Mouse (Mus musculus) right cerebral cortex, postnatal 4 days (tissue): ENCODE results near the gene Gpatch8.
A peak's percentile ranks its signal among the peaks of the same experiment; 100 is the strongest.

Experiments used
- DNase-seq: peaks from one replicate; pipeline ENCODE4 v3.0.0-alpha.2; 2022

The Gpatch8 gene

DNA sequence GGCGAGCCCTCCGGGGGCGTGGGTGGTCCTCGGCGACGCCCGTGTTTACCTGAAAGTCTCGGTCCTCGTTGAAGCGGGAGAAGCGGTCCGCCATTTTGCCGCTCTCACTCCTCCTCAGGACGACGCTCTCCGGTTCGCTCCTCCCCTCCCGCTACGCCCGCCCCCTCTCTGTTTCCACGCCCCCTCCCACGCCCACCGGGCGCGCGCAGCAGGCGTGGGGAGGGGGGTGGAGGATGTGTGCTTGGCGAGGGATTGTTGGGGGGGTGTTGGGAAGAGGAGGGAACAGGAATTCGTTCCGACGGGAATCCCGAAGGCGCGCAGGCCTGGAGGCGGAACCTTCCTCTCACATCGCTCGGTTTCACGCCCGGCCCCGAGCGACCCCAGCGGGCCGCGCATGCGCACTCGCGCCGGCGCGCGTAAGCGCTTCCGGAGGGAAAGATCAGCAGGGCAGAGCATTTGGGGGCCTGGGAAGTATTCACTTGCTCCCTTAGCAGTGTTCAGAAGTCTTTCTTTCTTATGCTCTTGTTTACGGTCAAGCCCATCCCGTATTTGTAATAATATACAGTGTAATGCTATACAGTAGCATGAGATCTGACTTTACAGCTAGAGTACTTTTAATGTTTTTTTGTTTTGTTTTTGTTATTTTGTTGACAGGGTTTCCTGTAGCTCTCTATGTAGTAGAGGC, at the start of gene Gpatch8:
Gene Gpatch8, minus strand, starts transcription at position 362 of the 685 bp plus-strand sequence.
- peak; percentile 92 for DNase-seq

DNA sequence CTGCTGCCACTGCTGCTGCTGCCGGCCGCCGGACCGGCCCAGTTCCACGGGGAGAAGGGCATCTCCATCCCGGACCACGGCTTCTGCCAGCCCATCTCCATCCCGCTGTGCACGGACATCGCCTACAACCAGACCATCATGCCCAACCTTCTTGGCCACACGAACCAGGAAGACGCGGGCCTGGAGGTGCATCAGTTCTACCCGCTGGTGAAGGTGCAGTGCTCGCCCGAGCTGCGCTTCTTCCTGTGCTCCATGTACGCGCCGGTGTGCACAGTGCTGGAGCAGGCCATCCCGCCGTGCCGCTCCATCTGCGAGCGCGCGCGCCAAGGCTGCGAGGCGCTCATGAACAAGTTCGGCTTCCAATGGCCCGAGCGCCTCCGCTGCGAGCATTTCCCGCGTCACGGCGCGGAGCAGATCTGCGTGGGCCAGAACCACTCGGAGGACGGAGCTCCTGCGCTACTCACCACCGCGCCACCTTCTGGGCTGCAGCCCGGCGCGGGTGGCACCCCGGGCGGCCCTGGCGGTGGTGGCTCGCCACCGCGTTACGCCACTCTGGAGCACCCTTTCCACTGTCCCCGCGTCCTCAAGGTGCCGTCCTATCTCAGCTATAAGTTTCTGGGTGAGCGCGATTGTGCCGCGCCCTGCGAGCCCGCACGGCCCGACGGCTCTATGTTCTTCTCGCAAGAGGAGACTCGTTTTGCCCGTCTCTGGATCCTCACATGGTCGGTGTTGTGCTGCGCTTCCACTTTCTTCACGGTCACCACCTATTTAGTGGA, 48.8 kb upstream of the Gpatch8 start:
- peak; percentile 37 for DNase-seq

DNA sequence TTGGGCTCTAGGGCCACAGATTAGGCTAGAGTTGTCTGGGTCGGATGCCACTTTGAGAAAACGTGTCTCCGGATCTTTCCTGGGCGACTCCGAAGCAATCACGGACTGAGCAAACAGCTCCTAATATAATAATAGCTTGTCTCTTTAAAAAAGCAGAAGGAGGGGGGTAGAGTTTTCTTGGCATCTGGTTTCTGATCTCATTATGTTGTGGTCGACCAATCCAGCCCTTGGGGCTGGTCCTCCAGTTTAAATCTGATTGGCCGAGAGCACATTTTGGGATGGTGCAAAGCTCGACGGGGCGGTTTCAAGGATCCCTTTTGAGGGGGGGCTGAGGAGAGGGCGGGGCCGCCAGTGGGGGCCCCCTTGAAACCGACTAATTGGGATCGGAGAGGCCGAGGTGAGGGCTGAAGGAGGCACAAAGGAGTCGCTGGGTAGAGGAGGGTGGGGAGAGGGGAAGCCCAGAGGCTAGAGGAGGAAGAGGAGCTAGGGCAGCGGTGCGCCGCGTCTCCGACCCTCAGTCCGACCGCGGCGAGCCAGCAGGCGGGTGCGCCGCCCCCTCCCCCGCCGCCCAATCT, 47.9 kb upstream of the Gpatch8 start, which contains the start of gene Fzd2:
Gene Fzd2, plus strand, starts transcription at position 387 of the 575 bp plus-strand sequence.
- DNase-seq, result peak; percentile 74

DNA sequence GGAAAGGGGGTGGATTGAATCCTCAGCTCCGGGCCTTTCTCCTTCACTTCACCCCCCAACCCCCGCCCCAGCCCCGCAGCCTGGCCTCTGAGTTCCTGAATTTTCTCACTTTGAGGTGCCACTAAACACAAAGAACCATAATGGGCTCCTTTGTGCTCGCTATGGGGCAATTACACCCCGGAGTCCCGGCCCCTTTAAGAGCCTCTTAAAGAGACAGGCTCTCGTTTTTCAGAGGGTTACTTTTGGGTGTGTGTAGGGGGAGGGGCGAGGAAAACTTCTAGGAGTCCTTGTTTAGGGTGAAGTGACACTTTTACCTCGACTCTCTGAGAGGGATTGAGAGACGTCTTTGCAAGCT, 47.3 kb upstream of the Gpatch8 start:
- no peak for DNase-seq

DNA sequence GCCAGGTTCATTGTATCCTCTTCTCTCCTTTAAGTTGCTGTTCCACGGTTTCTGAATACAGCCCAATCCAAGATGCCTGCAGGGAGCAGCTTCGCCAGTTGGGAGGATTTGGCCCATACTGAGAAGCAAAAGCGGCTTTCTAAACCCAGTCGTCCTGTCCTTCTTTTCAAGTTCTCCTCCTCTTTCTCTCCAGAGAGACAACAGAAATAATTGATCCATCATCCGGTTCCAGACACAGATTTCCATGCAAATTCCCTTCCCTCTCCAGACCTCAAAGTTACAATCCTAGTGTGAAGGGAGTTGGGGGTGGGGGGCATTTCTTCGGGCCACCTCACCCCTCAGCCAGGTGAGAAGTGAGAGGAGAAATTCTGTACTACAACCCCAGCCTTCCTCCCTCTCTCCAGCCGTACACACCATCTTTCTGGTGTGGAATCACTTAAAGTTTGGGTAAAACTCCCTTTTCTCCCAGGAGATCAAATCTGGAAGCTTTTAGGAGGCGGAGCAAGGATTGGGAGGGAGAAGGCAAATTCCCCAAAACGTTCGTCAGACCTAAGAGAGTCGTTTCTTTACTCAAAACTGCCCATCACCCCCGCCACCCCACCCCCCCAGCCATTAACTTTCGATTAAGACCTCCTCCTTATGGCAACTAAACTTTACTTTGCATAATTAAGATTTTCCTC, 46.8 kb upstream of the Gpatch8 start:
- DNase-seq, result no peak

DNA sequence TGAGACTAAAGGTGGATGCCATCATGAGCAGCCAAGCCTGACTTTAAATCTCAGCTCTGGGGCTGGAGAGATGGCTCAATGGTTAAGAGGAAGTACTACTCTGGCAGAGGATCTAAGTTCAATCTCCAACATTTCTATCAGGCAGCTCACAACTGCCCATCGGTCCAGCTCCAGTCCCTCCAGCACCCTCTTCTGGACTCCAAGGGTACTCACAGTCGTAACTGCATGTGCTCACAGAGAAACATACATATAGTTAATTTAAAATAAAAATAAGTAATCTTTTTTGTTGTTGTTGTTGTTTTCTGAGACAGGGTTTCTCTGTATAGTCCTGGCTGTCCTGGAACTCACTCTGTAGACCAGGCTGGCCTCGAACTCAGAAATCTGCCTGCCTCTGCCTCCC, 43.7 kb upstream of the Gpatch8 start:
- no peak for DNase-seq

DNA sequence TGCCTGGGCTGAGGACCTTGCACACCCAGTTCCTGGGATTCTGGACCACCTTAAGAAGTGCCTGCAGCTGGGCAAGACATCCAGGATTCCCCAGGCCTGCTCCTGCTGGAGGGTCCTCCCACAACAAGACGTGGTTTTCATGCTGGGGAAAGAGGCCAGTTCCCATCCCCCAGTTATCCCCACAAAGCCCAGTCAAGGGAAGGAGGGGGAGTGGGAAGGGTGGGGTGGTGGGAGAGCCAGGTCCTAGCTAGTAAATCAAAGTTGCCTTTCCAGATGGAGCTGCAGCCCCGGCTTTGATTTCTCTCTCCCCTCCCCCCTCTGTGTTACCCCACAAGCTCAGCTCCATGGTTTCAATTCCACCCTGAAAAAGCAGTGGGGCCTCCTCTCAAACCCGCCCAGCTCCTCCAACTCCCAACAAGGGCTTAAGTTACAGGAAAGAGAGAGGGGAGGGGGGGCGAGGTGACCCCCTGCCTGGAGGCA, 39.2 kb upstream of the Gpatch8 start:
- DNase-seq, result no peak

DNA sequence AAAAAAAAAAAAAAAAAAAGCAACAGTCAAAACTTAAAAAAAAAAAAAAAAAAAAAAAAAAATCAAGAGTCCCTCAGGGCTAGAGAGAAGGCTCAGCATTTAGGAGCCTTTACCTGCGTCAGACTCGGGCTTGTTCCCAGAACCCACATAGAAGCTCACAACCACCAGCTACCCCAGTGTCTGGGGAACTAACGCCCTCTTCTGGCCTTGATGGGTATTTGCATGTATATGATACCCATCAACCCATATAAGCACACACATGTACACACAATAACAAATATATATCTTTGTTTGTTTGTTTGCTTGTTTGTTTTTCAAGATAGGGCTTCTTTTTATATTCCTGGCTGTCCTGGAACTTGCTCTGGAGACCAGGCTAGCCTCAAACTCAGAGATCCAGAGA, 31.4 kb upstream of the Gpatch8 start:
- no peak for DNase-seq

DNA sequence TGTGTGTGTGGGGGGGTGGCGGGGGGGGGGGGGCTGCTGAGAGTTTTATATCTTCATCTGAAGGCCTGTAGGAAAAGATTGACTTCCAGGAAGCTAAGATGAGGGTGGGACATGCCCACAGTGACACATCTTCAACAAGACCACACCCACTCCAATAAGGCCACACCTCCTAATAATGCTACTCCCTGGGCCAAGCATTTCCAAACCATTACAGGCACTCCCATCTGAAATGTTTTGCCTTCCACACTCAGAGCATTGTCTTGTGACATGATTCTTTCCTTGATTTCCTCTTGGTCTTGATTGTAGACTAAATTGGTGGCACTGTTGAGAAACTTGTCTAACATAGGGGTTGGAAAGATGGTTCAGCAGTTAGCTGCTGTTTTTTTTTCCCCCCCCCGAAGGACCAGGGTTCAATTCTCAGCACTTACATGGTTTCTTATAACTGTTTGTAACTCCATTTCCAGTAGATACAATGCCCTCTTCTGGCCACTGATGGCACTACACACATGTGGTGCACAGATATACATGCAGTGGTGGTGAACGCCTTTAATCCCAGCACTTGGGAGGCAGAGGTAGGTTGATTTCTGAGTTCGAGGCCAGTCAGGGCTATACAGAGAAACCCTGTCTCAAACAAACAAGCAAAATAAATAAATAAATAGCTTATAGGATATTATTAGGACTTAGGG, 30.4 kb upstream of the Gpatch8 start:
- DNase-seq, result no peak

DNA sequence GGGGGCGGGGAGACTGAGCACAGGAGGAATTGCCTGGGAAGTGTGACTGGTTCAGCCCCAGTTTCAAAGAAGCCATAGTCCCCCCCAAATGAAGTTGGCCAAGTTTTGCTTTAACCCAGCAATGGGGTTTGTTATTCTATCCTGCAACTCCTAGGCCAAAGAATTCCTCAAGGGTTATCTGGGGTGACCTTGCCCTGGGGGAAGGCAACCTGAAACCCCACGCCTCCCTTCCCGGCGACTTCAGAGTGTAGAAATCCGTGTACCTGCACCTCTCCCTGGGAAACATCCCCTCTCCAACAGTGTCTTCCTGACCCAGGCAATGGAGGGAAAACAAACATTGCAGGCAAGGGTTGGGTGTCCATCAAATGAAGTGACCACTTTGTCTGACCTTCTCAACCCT, 26.5 kb upstream of the Gpatch8 start:
- DNase-seq, result no peak

DNA sequence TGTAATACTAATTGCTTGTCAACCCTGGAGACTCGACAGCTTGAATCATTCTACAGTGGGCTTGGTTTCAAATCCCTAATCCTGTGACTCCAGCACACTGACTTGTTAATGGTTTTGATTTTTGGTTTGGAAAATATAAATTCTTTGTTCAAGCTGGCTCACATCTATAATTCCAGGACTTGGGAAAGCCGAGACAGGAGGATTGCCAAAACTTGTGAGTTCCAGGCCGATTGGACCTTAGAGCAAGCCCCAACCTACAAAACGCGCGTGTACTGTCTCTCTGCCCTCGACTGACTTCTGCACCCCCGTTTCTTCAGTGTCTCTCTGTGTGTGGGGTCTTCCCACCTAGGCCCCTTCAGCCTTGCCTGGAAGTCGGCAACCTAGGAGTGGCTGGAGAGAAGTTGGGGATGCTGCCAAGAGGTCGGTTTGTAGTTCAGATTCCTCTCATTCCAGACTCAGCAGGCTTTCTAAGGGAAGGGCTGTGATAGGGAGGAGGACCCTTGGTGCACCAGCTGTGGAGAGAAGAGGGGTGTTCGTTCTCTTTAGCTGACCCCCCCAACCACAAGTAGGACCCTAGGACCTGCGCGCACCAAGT, 25.9 kb upstream of the Gpatch8 start:
- no peak for DNase-seq

DNA sequence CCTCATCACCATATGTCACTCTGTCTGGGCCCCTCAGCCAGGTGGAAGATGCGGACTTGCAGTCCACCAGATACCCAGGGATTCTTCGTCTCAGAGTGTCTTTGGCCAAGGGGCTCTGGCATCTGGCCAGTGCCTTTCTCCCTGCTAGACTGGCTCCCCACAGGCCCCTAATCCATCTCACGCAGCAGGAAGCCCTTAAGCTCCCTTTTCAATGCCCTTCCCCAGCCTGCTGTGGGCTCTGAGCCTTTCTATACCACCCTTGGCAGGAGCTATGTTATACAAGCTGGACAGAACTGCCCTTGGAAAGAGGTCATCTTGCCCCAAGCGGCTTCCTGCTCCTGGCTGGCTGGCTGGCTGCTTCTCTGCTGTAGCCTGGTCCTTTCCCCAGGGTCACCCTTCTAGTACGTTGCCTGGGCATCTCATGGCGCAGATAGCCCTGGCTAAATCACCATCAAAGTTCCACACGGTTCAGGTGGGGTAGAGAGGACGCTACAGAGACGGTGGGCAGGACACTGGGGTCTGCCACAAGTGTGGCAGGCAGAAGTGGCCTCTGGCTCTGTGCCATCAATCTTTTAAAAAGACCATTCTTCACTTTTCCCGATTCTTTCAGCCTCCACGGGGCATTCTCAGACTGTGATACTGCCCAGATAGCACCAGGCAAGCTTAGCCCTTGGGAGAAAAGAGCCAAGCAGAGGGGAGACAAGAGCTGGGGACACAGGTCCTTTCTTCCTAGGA, 25.3 kb upstream of the Gpatch8 start:
- DNase-seq, result no peak

DNA sequence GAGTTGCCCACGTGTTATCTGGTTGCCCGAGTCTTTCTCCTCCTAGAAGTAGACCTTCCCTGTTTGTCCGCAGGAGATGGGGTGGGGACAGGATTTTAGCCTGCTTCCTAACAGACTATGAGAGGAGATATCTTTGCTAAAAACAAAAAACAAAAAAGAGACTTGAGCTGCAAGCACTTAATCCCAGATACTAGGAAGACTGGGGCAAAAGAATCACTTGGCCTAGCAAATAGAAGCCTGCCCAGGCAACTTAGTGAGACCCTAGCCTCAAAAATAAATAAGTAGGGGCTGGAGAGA, 23.8 kb upstream of the Gpatch8 start:
- no peak for DNase-seq

DNA sequence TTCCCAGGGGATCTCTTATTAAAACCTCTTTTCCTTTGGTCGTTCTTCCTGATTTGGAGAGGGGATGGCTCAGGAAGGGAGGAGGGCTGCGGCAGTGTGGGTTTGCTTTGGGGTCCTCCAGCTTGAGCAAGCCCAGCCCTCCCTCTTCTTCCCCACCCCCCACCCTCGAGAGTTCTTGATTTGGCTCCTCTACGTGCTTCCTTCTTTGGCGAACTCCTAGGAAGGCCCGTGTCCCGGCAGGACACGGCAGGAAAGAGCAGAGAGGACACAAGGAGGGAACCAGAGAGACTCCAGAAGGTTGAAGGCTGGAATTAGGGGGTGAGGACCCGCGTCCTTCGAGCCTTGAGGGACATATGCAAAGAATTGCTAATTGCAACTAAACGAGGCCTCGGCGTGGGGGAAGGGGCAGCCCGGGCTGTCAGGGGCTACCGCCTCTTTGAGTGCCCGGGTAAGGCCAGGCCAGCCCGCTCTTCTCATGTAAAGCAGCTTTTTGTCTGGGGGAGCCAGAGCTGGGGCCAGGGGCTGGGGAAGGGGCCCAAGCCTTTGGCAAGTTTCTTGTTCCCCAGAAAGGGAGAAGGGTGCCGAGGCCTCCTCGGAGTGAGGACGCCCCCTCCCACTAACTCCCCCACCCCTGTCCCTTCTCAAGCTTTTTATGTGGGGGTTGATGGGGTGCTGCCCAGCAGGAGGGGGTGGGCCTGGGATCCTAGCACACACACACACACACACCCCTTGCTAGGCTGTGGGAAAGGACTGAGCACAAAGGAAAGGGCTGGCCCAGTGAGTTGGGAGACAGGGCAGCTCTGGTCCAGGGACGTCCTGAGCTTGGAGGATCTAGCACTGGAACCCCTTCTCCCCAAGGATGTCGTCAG, 23.2 kb upstream of the Gpatch8 start, which contains the start of gene Gm11627:
Gene Gm11627, minus strand, starts transcription at position 297 of the 869 bp plus-strand sequence.
- DNase-seq, result peak; percentile 40

DNA sequence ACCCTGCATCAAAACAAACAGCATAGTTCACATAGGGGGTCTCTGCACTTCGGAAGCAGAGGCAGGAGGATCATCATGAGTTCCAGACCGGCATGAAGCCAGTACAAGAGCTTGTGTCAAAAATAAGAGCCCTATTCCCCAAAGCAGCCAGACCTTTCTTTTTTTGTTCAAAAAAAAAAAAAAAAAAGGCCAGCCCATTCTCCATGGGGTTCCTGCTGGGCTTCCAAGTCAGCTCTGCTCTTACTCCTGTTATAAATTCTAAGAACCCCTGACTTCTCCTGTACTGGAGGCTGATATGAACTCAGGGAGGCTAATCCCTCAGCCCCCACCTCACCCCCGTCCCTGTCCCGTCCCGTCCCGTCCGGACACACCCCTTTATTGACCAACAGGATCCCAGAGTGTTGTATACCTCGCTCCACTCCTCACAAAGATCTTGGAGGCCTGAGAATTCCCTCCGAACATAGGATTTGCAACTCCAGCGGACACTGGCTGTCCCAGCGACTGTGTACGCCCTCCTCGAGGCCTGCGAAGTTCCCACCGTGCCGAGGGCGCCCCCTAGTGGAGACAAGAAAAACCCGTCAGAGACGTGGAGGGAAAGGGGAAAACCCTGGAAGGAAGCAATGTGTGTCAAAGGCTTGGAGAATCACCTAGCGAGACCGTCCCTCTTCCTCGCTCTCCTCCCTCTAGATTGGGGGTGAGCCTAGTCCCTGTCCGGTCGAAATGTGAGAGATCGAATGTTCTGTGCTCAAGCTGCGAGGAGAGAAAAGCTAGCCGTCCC, 22.3 kb upstream of the Gpatch8 start:
- DNase-seq, result peak; percentile 79

DNA sequence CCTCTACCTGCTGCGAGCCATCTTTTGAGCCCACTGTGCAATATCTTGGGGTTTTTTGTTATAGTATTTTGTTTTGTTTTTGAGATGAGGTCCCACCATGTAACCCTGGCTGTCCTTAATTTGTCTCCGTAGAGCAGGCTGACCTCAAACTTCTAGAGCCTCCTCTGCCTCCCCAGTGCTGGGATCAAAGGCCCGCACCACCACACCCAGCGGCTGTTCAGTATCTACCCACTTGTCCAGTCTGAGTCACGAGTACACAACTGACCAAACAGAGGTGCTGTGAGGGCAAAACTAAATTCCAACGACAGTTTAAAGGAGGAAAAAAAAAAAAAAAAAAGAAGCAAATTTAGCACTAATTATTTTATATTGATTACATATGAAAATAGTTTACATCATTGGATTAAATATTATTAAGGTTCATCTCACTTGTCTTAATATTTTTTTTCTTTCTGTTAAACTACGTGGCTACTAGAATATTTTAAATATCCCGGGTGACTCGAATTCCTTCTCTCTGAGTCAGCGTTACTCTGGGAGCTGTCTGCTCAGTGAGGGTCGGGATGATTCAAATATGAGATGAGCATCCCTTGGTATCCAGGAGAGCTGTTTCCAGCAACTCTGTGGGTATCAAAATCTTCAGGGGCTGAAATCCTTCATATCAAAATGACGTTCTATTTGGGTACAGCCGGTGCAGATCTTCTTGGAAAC, 20.0 kb upstream of the Gpatch8 start:
- DNase-seq, result no peak

DNA sequence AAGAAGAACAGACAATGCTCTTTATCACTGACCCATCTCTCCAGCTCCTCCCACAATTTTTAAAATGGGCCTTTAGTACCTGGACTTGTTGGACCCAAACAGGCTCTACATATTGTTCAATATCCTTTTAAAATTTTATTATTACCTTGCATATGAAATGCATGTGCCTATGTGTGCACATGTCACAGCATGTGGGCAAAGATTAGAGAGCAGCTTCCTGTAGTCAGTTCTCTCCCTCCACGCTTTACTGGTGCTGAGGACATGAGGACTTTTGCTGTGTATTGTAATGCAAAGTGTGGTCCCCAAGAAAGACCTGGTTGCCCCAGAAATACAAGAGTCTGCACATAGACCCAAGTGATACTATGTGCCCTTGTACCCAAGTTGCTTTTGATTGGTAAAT, 18.8 kb upstream of the Gpatch8 start:
- no peak for DNase-seq

DNA sequence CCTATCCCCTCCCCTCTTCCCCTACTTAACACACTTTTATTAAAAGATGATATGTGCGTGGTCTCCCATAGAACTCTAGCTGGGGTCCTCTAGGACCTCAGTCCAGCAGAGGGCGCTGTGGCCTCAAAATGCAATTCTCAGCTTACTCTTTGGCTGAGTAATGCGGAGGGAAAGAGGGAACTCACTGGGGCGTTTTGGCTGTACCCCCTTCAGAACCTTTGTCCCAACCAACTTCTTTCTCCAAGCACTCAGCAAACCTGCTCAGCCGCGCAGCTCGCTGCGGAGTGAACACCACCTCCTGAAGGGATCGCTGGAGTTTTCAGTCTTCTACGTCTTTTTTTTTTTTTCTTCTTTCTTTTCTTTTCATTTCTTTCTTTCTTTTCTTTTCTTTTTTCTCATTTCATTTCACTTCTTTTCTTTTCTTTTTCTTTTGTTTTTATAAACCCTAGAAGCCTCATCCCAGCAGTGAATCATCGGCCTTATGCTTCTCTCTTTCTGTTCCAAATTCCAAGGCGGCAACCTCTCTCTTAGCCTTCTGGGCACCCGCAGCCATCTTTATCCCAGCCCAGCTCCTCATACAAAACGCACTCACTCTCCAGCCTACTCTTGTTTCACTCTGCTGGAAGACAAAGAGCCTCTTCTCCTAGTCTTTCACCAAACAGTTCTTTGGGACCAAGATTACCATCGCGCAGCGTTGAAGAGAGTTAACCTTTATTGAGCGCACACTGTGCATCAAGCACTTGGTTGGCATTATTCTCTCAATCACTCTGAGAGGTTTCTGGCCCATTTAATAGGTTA, 16.9 kb upstream of the Gpatch8 start:
- peak; percentile 97 for DNase-seq
